Mouse (Mus musculus) CD4-positive, CD25-positive, alpha-beta regulatory T cell, adult 9 weeks (primary cell): ENCODE measurements around the gene Mpzl1. TPM values are rescaled to one million over a fixed set of nuclear protein-coding genes. Genes with fewer than 3 reads are reported as not detected.

ENCODE experiments used
- polyA plus RNA-seq: library from polyadenylated mRNA; unstranded; fragments of 100-300 nt; shearing (Covaris generic); gene quantifications from one replicate; pipeline ENCODE4 v1.2.1, GENCODE M21; 2017

The Mpzl1 gene
- 0.46 TPM for polyA plus RNA-seq

GRCm38 (mm10) chr1:165634151-165634884 is at the start of gene Mpzl1:
Mpzl1 (minus strand) TSS chr1:165634538.

Other genes starting within 250 kb of the Mpzl1 start
- 8.5 TPM for gene Dcaf6, start 174.1 kb downstream of the Mpzl1 start, polyA plus RNA-seq
- gene Mpc2, start 173.9 kb downstream of the Mpzl1 start, polyA plus RNA-seq = 123 TPM
- not detected for gene Adcy10, start 149.4 kb downstream of the Mpzl1 start, polyA plus RNA-seq
- 270 TPM for gene Rcsd1, start 75.2 kb upstream of the Mpzl1 start, polyA plus RNA-seq
- 22.1 TPM for gene Creg1, start 129.2 kb upstream of the Mpzl1 start, polyA plus RNA-seq
- 494 TPM for gene Cd247, start 154.1 kb upstream of the Mpzl1 start, polyA plus RNA-seq